Mouse (Mus musculus) forebrain, postnatal 0 days (tissue): ENCODE measurements at regions not wholly inside any gene's neighbourhood (a gene's known extent, or its start where the extent isn't known, plus 50 kb on each side); places are given as distances from the start of the nearest gene placed in this dataset.

Source experiments
- ATAC-seq: fragments of 200-750 bp; cut with Nextera tagmentation; 2 replicates; pipeline ENCODE4 v1.8.0; 2017; ENCODE audit warnings: mild to moderate bottlenecking, moderate library complexity
- DNase-seq: peaks from one replicate; pipeline ENCODE4 v3.0.0-alpha.2; 2015
- H3K27ac ChIP-seq: fragments of 300-500 bp; sonication (generic); 2 replicates; pipeline ENCODE4 v1.5.1; 2014; ENCODE audit warnings: low read depth, mild to moderate bottlenecking, antibody characterized with exemption, low read length, moderate library complexity, mixed read lengths
- H3K27me3 ChIP-seq: fragments of 300-500 bp; sonication (generic); 2 replicates; pipeline ENCODE4 v1.6.1; 2014; ENCODE audit warnings: mild to moderate bottlenecking, low read length, mixed read lengths; ENCODE audit not compliant: insufficient read depth
- H3K36me3 ChIP-seq: fragments of 300-500 bp; sonication (generic); 2 replicates; pipeline ENCODE4 v1.6.1; 2014; ENCODE audit warnings: mild to moderate bottlenecking, moderate library complexity; ENCODE audit not compliant: insufficient read depth
- H3K4me1 ChIP-seq: fragments of 300-500 bp; sonication (generic); 2 replicates; pipeline ENCODE4 v1.6.1; 2014; ENCODE audit warnings: antibody characterized with exemption; ENCODE audit not compliant: insufficient read depth
- H3K4me2 ChIP-seq: fragments of 300-500 bp; sonication (generic); 2 replicates; pipeline ENCODE4 v1.6.1; 2014; ENCODE audit warnings: low read depth, mild to moderate bottlenecking, moderate library complexity
- H3K4me3 ChIP-seq: fragments of 300-500 bp; sonication (generic); 2 replicates; pipeline ENCODE4 v1.5.1; 2014; ENCODE audit warnings: low read depth, low read length, mixed read lengths
- H3K9ac ChIP-seq: fragments of 300-500 bp; sonication (generic); 2 replicates; pipeline ENCODE4 v1.6.1; 2014; ENCODE audit warnings: mild to moderate bottlenecking
- H3K9me3 ChIP-seq: fragments of 300-500 bp; sonication (generic); 2 replicates; pipeline ENCODE4 v1.6.1; 2016; ENCODE audit warnings: low read length
- CTCF ChIP-seq: sonication (generic); IDR thresholded peaks from 2 replicates; pipeline ENCODE4 v1.5.1; 2016; ENCODE audit warnings: antibody characterized with exemption, control low read depth, low read depth
- WGBS: fragments of 180-500 bp; shearing (Covaris S2); extraction: QIAGEN DNeasy Blood & Tissue Kit; methylation state at CpG from one replicate; pipeline ENCODE4 v1.1.7; 2014; 5-methylcytosine and 5-hydroxymethylcytosine counted together

GRCm38 (mm10) chr10:21525555-21525954, 67.4 kb upstream of the 1700020N01Rik start:
- WGBS: 55% methylated on average over 2 of the region's 2 CpGs
- H3K27me3 ChIP-seq: no peaks in the 10 kb centered on the region

GRCm38 (mm10) chr10:21528396-21528795, 64.5 kb upstream of the 1700020N01Rik start:
- Histone ChIP-seq H3K4me1 (no peaks in the 10 kb centered on the region), H3K4me3 (no peak overlapping the region), H3K4me2 (no peak overlapping the region), H3K9ac (no peak overlapping the region), H3K27me3 (no peaks in the 10 kb centered on the region), H3K9me3 (no peaks in the 10 kb centered on the region), H3K27ac (no peak overlapping the region), H3K36me3 (no peaks in the 10 kb centered on the region)
- 0 out of 2 replicates have a peak, but pooled peaks have one; percentile 14 for ATAC-seq
- no peak for DNase-seq
- TF ChIP-seq CTCF: no peak
- WGBS: 66% methylated on average over 3 of the region's 3 CpGs

More at GRCm38 (mm10) chr10:21525555-21525954, 67.4 kb upstream of the 1700020N01Rik start:
- Histone ChIP-seq H3K36me3 (no peaks in the 10 kb centered on the region), H3K9ac (no peak overlapping the region), H3K4me3 (no peak overlapping the region), H3K4me1 (peaks cover 2% of the 10 kb centered on the region; the same call in 1 of the 2 replicates), H3K9me3 (no peaks in the 10 kb centered on the region), H3K27ac (no peak overlapping the region), H3K4me2 (no peak overlapping the region)
- no peak for ATAC-seq
- no peak for TF ChIP-seq CTCF
- no peak for DNase-seq

- ATAC-seq: no peak
These were observed 63.7 kb upstream of the 1700020N01Rik start for GRCm38 (mm10) chr10:21529098-21529749.

GRCm38 (mm10) chr10:21532142-21532541, 60.8 kb upstream of the 1700020N01Rik start:
- WGBS: 83% methylated on average over 1 of the region's 1 CpGs
- Histone ChIP-seq H3K4me1 (no peaks in the 10 kb centered on the region), H3K4me3 (no peak overlapping the region), H3K27ac (no peak overlapping the region), H3K9me3 (no peaks in the 10 kb centered on the region), H3K36me3 (no peaks in the 10 kb centered on the region), H3K4me2 (no peak overlapping the region), H3K9ac (no peak overlapping the region), H3K27me3 (no peaks in the 10 kb centered on the region)
- TF ChIP-seq CTCF: no peak
- ATAC-seq (no peak), DNase-seq (no peak)

More at GRCm38 (mm10) chr10:21529098-21529749, 63.7 kb upstream of the 1700020N01Rik start:
- H3K27ac ChIP-seq: no peak overlapping the region
- H3K4me1 ChIP-seq: no peaks in the 10 kb centered on the region
- H3K4me2 ChIP-seq: no peak overlapping the region
- DNase-seq: no peak
- no peak overlapping the region for H3K4me3 ChIP-seq
- no peaks in the 10 kb centered on the region for H3K27me3 ChIP-seq
- WGBS: 70% methylated on average over 10 of the region's 10 CpGs
- no peaks in the 10 kb centered on the region for H3K36me3 ChIP-seq
- peak; percentile 46 for TF ChIP-seq CTCF
- H3K9ac ChIP-seq: no peak overlapping the region
- H3K9me3 ChIP-seq: no peaks in the 10 kb centered on the region

- no peak for TF ChIP-seq CTCF
- DNase-seq (no peak), ATAC-seq (no peak)
- Histone ChIP-seq H3K4me2 (no peak overlapping the region), H3K4me3 (no peak overlapping the region), H3K9me3 (no peaks in the 10 kb centered on the region), H3K4me1 (no peaks in the 10 kb centered on the region), H3K9ac (no peak overlapping the region), H3K36me3 (no peaks in the 10 kb centered on the region), H3K27me3 (no peaks in the 10 kb centered on the region), H3K27ac (no peak overlapping the region)
- 74% methylated on average over 5 of the region's 5 CpGs for WGBS
These were observed 57.3 kb upstream of the 1700020N01Rik start for GRCm38 (mm10) chr10:21535631-21536030.

- WGBS: 52% methylated on average over 6 of the region's 6 CpGs
- DNase-seq (no peak), ATAC-seq (no peak)
- no peak overlapping the region for H3K4me2 ChIP-seq
- no peaks in the 10 kb centered on the region for H3K27me3 ChIP-seq
- H3K9me3 ChIP-seq: no peaks in the 10 kb centered on the region
- H3K9ac ChIP-seq: no peak overlapping the region
- H3K27ac ChIP-seq: no peak overlapping the region
- H3K36me3 ChIP-seq: no peaks in the 10 kb centered on the region
- TF ChIP-seq CTCF: no peak
- H3K4me3 ChIP-seq: no peak overlapping the region
- no peaks in the 10 kb centered on the region for H3K4me1 ChIP-seq
These were observed 54.5 kb upstream of the 1700020N01Rik start for GRCm38 (mm10) chr10:21538481-21538880.
